Mouse (Mus musculus) heart, embryonic 13.5 days (tissue): ENCODE data around the gene Gprc5b. TPM values are rescaled to one million over a fixed set of nuclear protein-coding genes. Genes with fewer than 3 reads are reported as not detected.
A peak's percentile ranks its signal among the peaks of the same experiment; 100 is the strongest.

Experiments used
- ATAC-seq: fragments of 200-750 bp; cut with Nextera tagmentation; 2 replicates; pipeline ENCODE4 v1.8.0; 2017; ENCODE audit warnings: moderate TSS enrichment; ENCODE audit not compliant: insufficient number of reproducible peaks, low FRiP score, low TSS enrichment; ENCODE audit errors: extremely low read depth
- H3K27ac ChIP-seq: fragments of 300-500 bp; sonication (generic); replicated peaks from 2 replicates; pipeline ENCODE4 v1.5.1; 2015; ENCODE audit warnings: moderate library complexity, mild to moderate bottlenecking, inconsistent platforms
- H3K27me3 ChIP-seq: fragments of 300-500 bp; sonication (generic); replicated peaks from 2 replicates; pipeline ENCODE4 v1.6.1; 2015; ENCODE audit warnings: mild to moderate bottlenecking, inconsistent platforms
- H3K36me3 ChIP-seq: fragments of 300-500 bp; sonication (generic); 2 replicates; pipeline ENCODE4 v1.6.1; 2015; ENCODE audit warnings: mild to moderate bottlenecking, inconsistent platforms
- H3K4me1 ChIP-seq: fragments of 300-500 bp; sonication (generic); 2 replicates; pipeline ENCODE4 v1.6.1; 2015; ENCODE audit warnings: inconsistent platforms
- H3K4me2 ChIP-seq: fragments of 300-500 bp; sonication (generic); 2 replicates; pipeline ENCODE4 v1.6.1; 2015; ENCODE audit warnings: inconsistent platforms, mild to moderate bottlenecking, moderate library complexity
- H3K4me3 ChIP-seq: fragments of 300-500 bp; sonication (generic); 2 replicates; pipeline ENCODE4 v1.5.1; 2015; ENCODE audit warnings: moderate library complexity, mild to moderate bottlenecking, inconsistent platforms
- H3K9ac ChIP-seq: fragments of 300-500 bp; sonication (generic); 2 replicates; pipeline ENCODE4 v1.6.1; 2015; ENCODE audit warnings: inconsistent platforms, mild to moderate bottlenecking, moderate library complexity
- H3K9me3 ChIP-seq: fragments of 300-500 bp; sonication (generic); 2 replicates; pipeline ENCODE4 v1.6.1; 2016; ENCODE audit warnings: inconsistent platforms
- WGBS: fragments of 180-500 bp; shearing (Covaris S2); methylation state at CpG from one replicate; pipeline ENCODE4 v1.1.7; 2015; ENCODE audit warnings: mixed read lengths; 5-methylcytosine and 5-hydroxymethylcytosine counted together
- polyA plus RNA-seq: library from polyadenylated mRNA; unstranded; fragments of >200 nt; fragmentation: Nextera tagmentation; extraction: Ambion mirVana; gene quantifications from 2 replicates; pipeline ENCODE4 v1.2.1, GENCODE M21; 2015

The Gprc5b gene
- polyA plus RNA-seq, 1 experiment from 2014 or later = 4.2 TPM

DNA sequence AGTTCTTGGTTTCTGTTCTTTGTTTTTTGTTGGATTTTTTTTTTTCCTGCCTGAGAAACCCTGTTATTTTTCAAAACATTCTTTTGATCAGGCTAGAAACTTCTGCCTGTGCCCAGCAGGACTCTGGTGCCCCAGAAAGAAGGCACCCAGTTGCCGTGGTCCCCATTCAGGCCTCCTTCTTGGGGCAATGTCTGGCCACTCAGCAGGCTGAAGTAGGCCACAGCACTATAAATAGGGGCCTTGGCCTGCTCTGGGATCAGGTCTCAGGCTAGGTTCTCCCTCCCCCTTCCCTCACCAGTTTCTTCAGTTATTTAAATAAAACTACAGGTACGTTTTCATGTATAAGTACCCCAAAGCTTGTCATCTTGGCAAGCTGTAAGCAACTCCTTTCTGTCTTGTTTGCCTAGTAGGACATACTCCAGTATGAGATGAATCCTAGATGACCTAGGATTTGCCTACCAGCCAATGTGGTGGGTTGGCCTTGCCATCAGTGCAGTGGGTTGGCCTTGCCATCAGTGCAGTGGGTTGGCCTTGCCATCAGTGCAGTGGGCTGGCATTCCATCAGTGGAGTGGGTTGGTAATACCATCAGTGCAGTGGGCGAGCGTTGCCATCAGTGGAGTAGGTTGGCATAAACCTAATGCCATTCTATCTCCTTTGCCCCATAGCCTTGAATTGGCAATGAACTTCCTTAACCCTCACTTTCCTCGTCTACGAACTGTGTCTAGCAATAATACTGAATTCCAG is 68.3 kb downstream of the Gprc5b start:
- peaks cover 24% of the 10 kb centered on the region for H3K4me1 ChIP-seq
- H3K9me3 ChIP-seq = no peaks in the 10 kb centered on the region
- no peaks in the 10 kb centered on the region for H3K27me3 ChIP-seq
- no peak overlapping the region for H3K27ac ChIP-seq
- H3K36me3 ChIP-seq = no peaks in the 10 kb centered on the region
- no peak for ATAC-seq
- no peak overlapping the region for H3K4me3 ChIP-seq
- no peak overlapping the region for H3K9ac ChIP-seq
- no peak overlapping the region for H3K4me2 ChIP-seq
- 77% methylated on average over 6 of the region's 6 CpGs for WGBS

DNA sequence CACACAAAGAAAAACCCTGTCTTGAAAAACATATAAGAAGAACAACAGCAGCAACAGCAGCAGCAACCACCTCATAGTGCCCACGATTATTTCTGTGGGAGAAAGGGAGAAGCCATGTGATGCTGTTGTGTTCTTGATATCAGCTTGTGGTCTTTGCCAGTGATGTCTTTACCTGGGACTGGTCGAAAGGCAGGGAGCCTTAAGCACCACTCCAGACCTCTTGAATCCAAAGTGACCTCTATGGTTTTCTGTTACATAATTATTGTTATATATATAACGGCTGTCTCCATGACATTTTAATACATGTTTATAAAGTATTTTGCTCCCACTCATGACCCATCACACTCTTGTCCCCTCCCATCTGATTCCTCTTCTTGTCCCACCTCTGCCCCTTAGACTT is 69.5 kb downstream of the Gprc5b start:
- H3K36me3 ChIP-seq = no peaks in the 10 kb centered on the region
- H3K4me1 ChIP-seq = peaks cover 20% of the 10 kb centered on the region
- no peaks in the 10 kb centered on the region for H3K27me3 ChIP-seq
- ATAC-seq = no peak
- H3K27ac ChIP-seq = no peak overlapping the region
- 71% methylated on average over 3 of the region's 3 CpGs for WGBS
- H3K4me2 ChIP-seq = no peak overlapping the region
- H3K9me3 ChIP-seq = no peaks in the 10 kb centered on the region
- no peak overlapping the region for H3K4me3 ChIP-seq
- no peak overlapping the region for H3K9ac ChIP-seq

DNA sequence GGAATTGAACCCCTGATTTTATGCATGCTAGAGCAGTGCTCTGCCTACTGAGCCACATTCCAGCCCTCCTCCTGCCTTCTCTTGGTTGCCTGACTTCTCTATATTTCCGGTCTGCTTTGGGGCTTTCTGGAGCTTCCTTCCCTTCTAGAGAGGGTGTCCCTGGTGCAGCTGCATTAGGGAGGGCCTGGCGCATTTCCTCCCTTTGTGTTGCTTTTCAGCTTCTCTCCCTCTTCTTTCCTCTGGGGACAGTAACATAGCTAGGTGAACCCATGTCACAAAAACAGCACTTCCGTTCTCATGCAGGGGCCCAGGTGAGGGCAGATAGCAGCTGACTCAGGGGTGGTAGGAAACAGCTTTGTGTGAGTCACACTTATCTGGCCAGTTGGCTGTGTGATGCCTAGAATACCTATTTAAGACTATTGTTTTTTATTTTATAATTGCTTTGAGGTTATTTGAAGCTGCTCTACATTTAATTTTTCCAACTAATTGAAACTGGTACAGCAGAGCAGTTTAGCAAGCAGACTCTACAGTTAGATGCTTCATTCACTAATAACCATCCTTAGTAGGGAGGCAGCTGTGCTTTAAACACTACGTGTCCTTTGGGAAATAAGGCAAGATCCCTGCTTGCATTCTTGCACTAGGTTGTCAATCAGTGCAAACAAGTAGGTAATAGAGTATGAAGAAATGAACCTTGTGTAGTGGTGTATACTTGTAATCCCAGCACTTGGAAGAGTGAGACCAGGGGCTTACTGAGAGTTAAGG is 72.4 kb downstream of the Gprc5b start:
- H3K9ac ChIP-seq = no peak overlapping the region
- no peak overlapping the region for H3K4me3 ChIP-seq
- no peak overlapping the region for H3K4me2 ChIP-seq
- H3K9me3 ChIP-seq = no peaks in the 10 kb centered on the region
- 0 out of 2 replicates have a peak overlapping the region, but pooled peaks have one; percentile 31 for H3K27ac ChIP-seq
- 0 out of 2 replicates have a peak, but pooled peaks cover under 1% of the 10 kb centered on the region for H3K27me3 ChIP-seq
- H3K4me1 ChIP-seq = peaks cover 7% of the 10 kb centered on the region
- 48% methylated on average over 4 of the region's 4 CpGs for WGBS
- H3K36me3 ChIP-seq = no peaks in the 10 kb centered on the region
- no peak for ATAC-seq

Other genes starting within 250 kb of the Gprc5b start
- 0.96 and 1.1 TPM in 2 replicates for gene Iqck, start 139.5 kb downstream of the Gprc5b start, polyA plus RNA-seq
- 55.0 and 68.3 TPM in 2 replicates for gene Knop1, start 139.0 kb downstream of the Gprc5b start, polyA plus RNA-seq
- gene Gpr139, start 189.4 kb upstream of the Gprc5b start, polyA plus RNA-seq = not detected in 2 replicates